Comparison of ENCODE assay signal across 13 mouse cellular contexts in genomic region chr5:132394800-132395575, GRCm38 (mm10).
DNase-seq lines count a peak whose midpoint lies in the region; ATAC-seq and TF ChIP-seq lines count a peak whose summit lies in the region.
"Had no signal": no experiment of that assay in that cellular context is flagged by ENCODE, and none has a peak within 500 bp of the region (broad histone marks: within the 10 kb centered on the region; RNA-seq: fewer than 3 reads in every experiment).

No protein-coding gene starts in this region.

- H3K4me1 ChIP-seq in embryonic facial prominence, embryonic 11.5 days (ENCODE audit: control insufficient read depth, insufficient read depth, low read length), result no peaks in the 10 kb centered on the region; the same call in 1 of the 2 replicates
- H3K4me1 ChIP-seq in embryonic facial prominence, embryonic 10.5 days, result peaks cover 66% of the 10 kb centered on the region
- peaks cover 13 to 33% of the 10 kb centered on the region in 2 experiments for H3K4me1 ChIP-seq in heart, embryonic 14.5 days (ENCODE audit: control insufficient read depth in 2 of 2, insufficient read depth in 2 of 2, low read length in 2 of 2)
- H3K4me1 ChIP-seq in lung, postnatal 0 days (ENCODE audit: insufficient read depth, low read depth, low read length), result peaks cover 6% of the 10 kb centered on the region; the same call in 1 of the 2 replicates

- H3K9ac ChIP-seq in embryonic facial prominence, embryonic 11.5 days (replicated peaks; ENCODE audit: low read length), result no peak overlapping the region
- H3K9ac ChIP-seq in heart, embryonic 14.5 days (ENCODE audit: low read length), result no peak overlapping the region
- H3K9ac ChIP-seq in lung, postnatal 0 days (replicated peaks; ENCODE audit: low read depth), result no peak overlapping the region
- H3K9ac ChIP-seq: embryonic facial prominence, embryonic 15.5 days had no signal

- no peak overlapping the region for H3K27ac ChIP-seq in embryonic facial prominence, embryonic 11.5 days (replicated peaks; ENCODE audit: low read depth, low read length)
- H3K27ac ChIP-seq in embryonic facial prominence, embryonic 10.5 days (replicated peaks), result no peak overlapping the region
- peak overlapping the region in 1 of 2 experiments; percentile 1; a peak in 3 of 4 replicates for H3K27ac ChIP-seq in heart, embryonic 14.5 days (replicated peaks in 1 of 2; ENCODE audit: control insufficient read depth in 1 of 2, insufficient read depth in 1 of 2, low read depth in 2 of 2, low read length in 2 of 2)
- H3K27ac ChIP-seq in lung, postnatal 0 days (ENCODE audit: low read length), result 0 out of 2 replicates have a peak overlapping the region, but pooled peaks have one; percentile 26
- H3K27ac ChIP-seq: embryonic facial prominence, embryonic 15.5 days had no signal

- TF ChIP-seq EP300 in lung, postnatal 0 days (IDR thresholded peaks at IDR 0.05), result no peak

- 26% methylated on average over 6 of the region's 6 CpGs for WGBS in embryonic facial prominence, embryonic 11.5 days
- 30% methylated on average over 6 of the region's 6 CpGs for WGBS in embryonic facial prominence, embryonic 10.5 days
- WGBS in heart, embryonic 14.5 days, result 16% methylated on average over 6 of the region's 6 CpGs
- 30% methylated on average over 6 of the region's 6 CpGs for WGBS in lung, postnatal 0 days

- TF ChIP-seq CTCF in lung, postnatal 0 days (IDR thresholded peaks at IDR 0.05), result no peak

- no peaks in the 10 kb centered on the region for H3K36me3 ChIP-seq in embryonic facial prominence, embryonic 11.5 days (replicated peaks; ENCODE audit: control insufficient read depth, insufficient read depth, low read depth, low read length)
- no peaks in the 10 kb centered on the region for H3K36me3 ChIP-seq in embryonic facial prominence, embryonic 10.5 days (replicated peaks)
- no peaks in the 10 kb centered on the region for H3K36me3 ChIP-seq in heart, embryonic 14.5 days (ENCODE audit: control insufficient read depth, insufficient read depth, low read length)
- no peaks in the 10 kb centered on the region for H3K36me3 ChIP-seq in lung, postnatal 0 days (ENCODE audit: insufficient read depth, low read length)
- H3K36me3 ChIP-seq: embryonic facial prominence, embryonic 15.5 days had no signal

- peak; percentile 35 for DNase-seq in embryonic facial prominence, embryonic 11.5 days (ENCODE audit: low spot score)
- DNase-seq in embryonic facial prominence, embryonic 10.5 days (ENCODE audit: low spot score), result no peak
- peak; percentile 5 for DNase-seq in NIH3T3 (ENCODE audit: low read depth)
- DNase-seq in lung, postnatal 0 days (ENCODE audit: low spot score), result peak; percentile 79
- DNase-seq in natural killer cell, adult 2 months (ENCODE audit: low spot score in 2 of 2), result no peak
- DNase-seq in layer of hippocampus, adult 9-10 months (ENCODE audit: low spot score), result no peak
- DNase-seq in gastrocnemius, postnatal 14 days, result no peak
- DNase-seq: cerebellum, adult 2 months; kidney, postnatal 14 days had no signal

- H3K27me3 ChIP-seq in embryonic facial prominence, embryonic 11.5 days (ENCODE audit: control insufficient read depth, insufficient read depth, low read length), result no peaks in the 10 kb centered on the region
- H3K27me3 ChIP-seq in embryonic facial prominence, embryonic 10.5 days (replicated peaks; ENCODE audit: low read depth, poor library complexity, severe bottlenecking), result no peaks in the 10 kb centered on the region
- no peaks in the 10 kb centered on the region for H3K27me3 ChIP-seq in heart, embryonic 14.5 days (ENCODE audit: control insufficient read depth, insufficient read depth, low read length)
- H3K27me3 ChIP-seq in lung, postnatal 0 days (replicated peaks; ENCODE audit: insufficient read depth, low read length), result no peaks in the 10 kb centered on the region
- H3K27me3 ChIP-seq: embryonic facial prominence, embryonic 15.5 days had no signal

- ATAC-seq in embryonic facial prominence, embryonic 11.5 days (replicated peaks; ENCODE audit: insufficient number of reproducible peaks, low FRiP score, low TSS enrichment, low read depth), result no peak
- ATAC-seq in heart, embryonic 14.5 days (ENCODE audit: insufficient number of reproducible peaks, insufficient read depth, low FRiP score, low read depth), result no peak
- peak; percentile 87 for ATAC-seq in lung, postnatal 0 days
- ATAC-seq: forebrain, embryonic 16.5 days had no signal

- H3K9me3 ChIP-seq in embryonic facial prominence, embryonic 11.5 days (replicated peaks; ENCODE audit: control insufficient read depth, low read length), result no peaks in the 10 kb centered on the region
- no peaks in the 10 kb centered on the region for H3K9me3 ChIP-seq in embryonic facial prominence, embryonic 10.5 days
- no peaks in the 10 kb centered on the region for H3K9me3 ChIP-seq in heart, embryonic 14.5 days (ENCODE audit: control insufficient read depth, low read length)
- H3K9me3 ChIP-seq in lung, postnatal 0 days (ENCODE audit: low read length), result no peaks in the 10 kb centered on the region
- H3K9me3 ChIP-seq: embryonic facial prominence, embryonic 15.5 days had no signal

- H3K4me3 ChIP-seq in embryonic facial prominence, embryonic 11.5 days (ENCODE audit: low read depth, low read length), result no peak overlapping the region
- H3K4me3 ChIP-seq in embryonic facial prominence, embryonic 10.5 days, result no peak overlapping the region
- no peak overlapping the region for H3K4me3 ChIP-seq in heart, embryonic 14.5 days (ENCODE audit: control insufficient read depth in 1 of 2, insufficient read depth in 1 of 2, low read depth in 1 of 2, low read length in 2 of 2)
- no peak overlapping the region for H3K4me3 ChIP-seq in lung, postnatal 0 days (ENCODE audit: low read depth, low read length)
- H3K4me3 ChIP-seq: embryonic facial prominence, embryonic 15.5 days; myocyte had no signal

- H3K4me2 ChIP-seq in embryonic facial prominence, embryonic 11.5 days (ENCODE audit: low read depth, low read length), result no peak overlapping the region
- H3K4me2 ChIP-seq in heart, embryonic 14.5 days (ENCODE audit: low read length), result peak overlapping the region; percentile 32
- H3K4me2 ChIP-seq in lung, postnatal 0 days (replicated peaks; ENCODE audit: low read depth, low read length), result peak overlapping the region; percentile 28; the same call in 1 of the 2 replicates
- H3K4me2 ChIP-seq: embryonic facial prominence, embryonic 15.5 days had no signal

- intact Hi-C loops in gastrocnemius, postnatal 14 days (cut with DNase I; ENCODE audit: low total_unique reads), result no loop called here

Comparison
In these comparisons a context has a peak if more than half of its experiments do, and no peak if none do; other contexts are left out.
1. DNase-seq: peak in embryonic facial prominence, embryonic 11.5 days (single experiment), NIH3T3 (single experiment) and lung, postnatal 0 days (single experiment); none in embryonic facial prominence, embryonic 10.5 days (single experiment), natural killer cell, adult 2 months (0 of 2), layer of hippocampus, adult 9-10 months (single experiment) and gastrocnemius, postnatal 14 days (single experiment).